Mouse (Mus musculus): ENCODE data around the gene Ice2. TPM values are rescaled to one million over a fixed set of nuclear protein-coding genes. Genes with fewer than 3 reads are reported as not detected.

Ice2 gene
- polyA plus RNA-seq (2012; fragmentation: generic; extraction: Trizol) = 2.0 TPM

- TF ChIP-seq CEBPB (IDR thresholded peaks at IDR 0.05; ENCODE audit: insufficient read depth, poor library complexity, severe bottlenecking) (no peak), SRF (IDR thresholded peaks at IDR 0.05; ENCODE audit: control insufficient read depth, insufficient read length, low read depth) (no peak), POLR2AphosphoS2 (IDR thresholded peaks at IDR 0.05; ENCODE audit: insufficient read length, low read depth) (peak; percentile 71), REST (IDR thresholded peaks at IDR 0.05; ENCODE audit: insufficient read depth, insufficient read length) (peak; percentile 0), POLR2A (IDR thresholded peaks at IDR 0.05; ENCODE audit: insufficient read length, low read depth) (peak; percentile 62), MAX (IDR thresholded peaks at IDR 0.05; ENCODE audit: low read depth) (no peak), USF1 (IDR thresholded peaks at IDR 0.05; ENCODE audit: low read depth) (no peak), TCF3 (IDR thresholded peaks at IDR 0.05; ENCODE audit: insufficient read length, low read depth) (no peak), MYOG (IDR thresholded peaks at IDR 0.05; ENCODE audit: control insufficient read depth in 1 of 3, insufficient read depth in 1 of 3, insufficient read length in 2 of 3, low read depth in 2 of 3) (no peak), TCF12 (IDR thresholded peaks at IDR 0.05; ENCODE audit: insufficient read depth, poor library complexity, severe bottlenecking) (no peak), MYOD1 (IDR thresholded peaks at IDR 0.05; ENCODE audit: control insufficient read depth in 1 of 3, insufficient read length in 2 of 3, low read depth in 2 of 3) (no peak), E2F4 (IDR thresholded peaks at IDR 0.05; ENCODE audit: insufficient read depth) (peak; percentile 74)
- no peaks in the 10 kb centered on the region for H3K27me3 ChIP-seq (ENCODE audit: control insufficient read depth, insufficient read depth, insufficient read length)
- H3K4me2 ChIP-seq (ENCODE audit: low read depth) = peak within 1 kb of the TSS; percentile 97
These were observed at the start of gene Ice2 for GRCm38 (mm10) chr9:69397760-69398452. TSS of gene Ice2 (plus strand) at chr9:69397906.

GRCm38 (mm10) chr9:69349537-69349936, 48.2 kb upstream of the Ice2 start:
- Histone ChIP-seq H3K36me3 (ENCODE audit: control insufficient read depth, insufficient read depth) (no peaks in the 10 kb centered on the region), H3ac (ENCODE audit: control insufficient read depth, insufficient read length) (no peak overlapping the region), H3K27me3 (ENCODE audit: control insufficient read depth, insufficient read depth, insufficient read length) (peaks cover 5% of the 10 kb centered on the region), H3K4me2 (ENCODE audit: low read depth) (no peak overlapping the region), H3K79me2 (ENCODE audit: control insufficient read depth, insufficient read depth) (no peaks in the 10 kb centered on the region), H3K4me3 (no peak overlapping the region)
- TF ChIP-seq E2F4 (IDR thresholded peaks at IDR 0.05; ENCODE audit: insufficient read depth) (no peak), TCF3 (IDR thresholded peaks at IDR 0.05; ENCODE audit: insufficient read length, low read depth) (no peak), USF1 (IDR thresholded peaks at IDR 0.05; ENCODE audit: low read depth) (no peak), REST (IDR thresholded peaks at IDR 0.05; ENCODE audit: insufficient read depth, insufficient read length) (no peak), TCF12 (IDR thresholded peaks at IDR 0.05; ENCODE audit: insufficient read depth, poor library complexity, severe bottlenecking) (no peak), POLR2AphosphoS2 (IDR thresholded peaks at IDR 0.05; ENCODE audit: insufficient read length, low read depth) (no peak), SRF (IDR thresholded peaks at IDR 0.05; ENCODE audit: control insufficient read depth, insufficient read length, low read depth) (no peak), MYOG (IDR thresholded peaks at IDR 0.05; ENCODE audit: control insufficient read depth in 1 of 3, insufficient read depth in 1 of 3, insufficient read length in 2 of 3, low read depth in 2 of 3) (no peak), MYOD1 (IDR thresholded peaks at IDR 0.05; ENCODE audit: control insufficient read depth in 1 of 3, insufficient read length in 2 of 3, low read depth in 2 of 3) (no peak)

More at GRCm38 (mm10) chr9:69397760-69398452, at the start of gene Ice2:
- H3K36me3 ChIP-seq (ENCODE audit: control insufficient read depth, insufficient read depth) = no peaks in the 10 kb centered on the region
- H3ac ChIP-seq (ENCODE audit: control insufficient read depth, insufficient read length) = peak within 1 kb of the TSS; percentile 69
- peaks cover 9% of the 10 kb centered on the region for H3K79me2 ChIP-seq (ENCODE audit: control insufficient read depth, insufficient read depth)
- H3K4me3 ChIP-seq = peak within 1 kb of the TSS; percentile 70

- TF ChIP-seq TCF12 (IDR thresholded peaks at IDR 0.05; ENCODE audit: insufficient read depth, poor library complexity, severe bottlenecking) (no peak), REST (IDR thresholded peaks at IDR 0.05; ENCODE audit: insufficient read depth, insufficient read length) (no peak), POLR2A (IDR thresholded peaks at IDR 0.05; ENCODE audit: insufficient read length, low read depth) (no peak), TCF3 (IDR thresholded peaks at IDR 0.05; ENCODE audit: insufficient read length, low read depth) (no peak), SRF (IDR thresholded peaks at IDR 0.05; ENCODE audit: control insufficient read depth, insufficient read length, low read depth) (no peak), E2F4 (IDR thresholded peaks at IDR 0.05; ENCODE audit: insufficient read depth) (no peak), MAX (IDR thresholded peaks at IDR 0.05; ENCODE audit: low read depth) (no peak), MYOD1 (IDR thresholded peaks at IDR 0.05; ENCODE audit: control insufficient read depth in 1 of 3, insufficient read length in 2 of 3, low read depth in 2 of 3) (no peak), MYOG (IDR thresholded peaks at IDR 0.05; ENCODE audit: control insufficient read depth in 1 of 3, insufficient read depth in 1 of 3, insufficient read length in 2 of 3, low read depth in 2 of 3) (no peak), CEBPB (IDR thresholded peaks at IDR 0.05; ENCODE audit: insufficient read depth, poor library complexity, severe bottlenecking) (no peak), POLR2AphosphoS2 (IDR thresholded peaks at IDR 0.05; ENCODE audit: insufficient read length, low read depth) (no peak)
- Histone ChIP-seq H3K4me2 (ENCODE audit: low read depth) (no peak overlapping the region), H3K4me3 (no peak overlapping the region), H3K36me3 (ENCODE audit: control insufficient read depth, insufficient read depth) (no peaks in the 10 kb centered on the region), H3ac (ENCODE audit: control insufficient read depth, insufficient read length) (no peak overlapping the region), H3K79me2 (ENCODE audit: control insufficient read depth, insufficient read depth) (no peaks in the 10 kb centered on the region), H3K27me3 (ENCODE audit: control insufficient read depth, insufficient read depth, insufficient read length) (peaks cover 5% of the 10 kb centered on the region)
These were observed 43.5 kb upstream of the Ice2 start for GRCm38 (mm10) chr9:69354228-69354627.

GRCm38 (mm10) chr9:69357834-69358233, 39.9 kb upstream of the Ice2 start:
- H3K4me3 ChIP-seq = no peak overlapping the region
- H3K79me2 ChIP-seq (ENCODE audit: control insufficient read depth, insufficient read depth) = no peaks in the 10 kb centered on the region
- H3K36me3 ChIP-seq (ENCODE audit: control insufficient read depth, insufficient read depth) = no peaks in the 10 kb centered on the region
- no peak overlapping the region for H3K4me2 ChIP-seq (ENCODE audit: low read depth)
- H3ac ChIP-seq (ENCODE audit: control insufficient read depth, insufficient read length) = no peak overlapping the region
- TF ChIP-seq MAX (IDR thresholded peaks at IDR 0.05; ENCODE audit: low read depth) (no peak), SRF (IDR thresholded peaks at IDR 0.05; ENCODE audit: control insufficient read depth, insufficient read length, low read depth) (no peak), TCF12 (IDR thresholded peaks at IDR 0.05; ENCODE audit: insufficient read depth, poor library complexity, severe bottlenecking) (no peak), TCF3 (IDR thresholded peaks at IDR 0.05; ENCODE audit: insufficient read length, low read depth) (no peak), REST (IDR thresholded peaks at IDR 0.05; ENCODE audit: insufficient read depth, insufficient read length) (no peak), E2F4 (IDR thresholded peaks at IDR 0.05; ENCODE audit: insufficient read depth) (no peak), USF1 (IDR thresholded peaks at IDR 0.05; ENCODE audit: low read depth) (no peak), POLR2A (IDR thresholded peaks at IDR 0.05; ENCODE audit: insufficient read length, low read depth) (no peak), CEBPB (IDR thresholded peaks at IDR 0.05; ENCODE audit: insufficient read depth, poor library complexity, severe bottlenecking) (no peak)
- H3K27me3 ChIP-seq (ENCODE audit: control insufficient read depth, insufficient read depth, insufficient read length) = peaks cover 6% of the 10 kb centered on the region

Measured in myocyte (in vitro differentiated cells).